Mouse (Mus musculus) lung, embryonic 16.5 days (tissue): Measurements from ENCODE around the gene Pcp4. TPM values are rescaled to one million over a fixed set of nuclear protein-coding genes. Genes with fewer than 3 reads are reported as not detected.
A peak's percentile ranks its signal among the peaks of the same experiment; 100 is the strongest.

Experiments
- ATAC-seq: fragments of 200-750 bp; cut with Nextera tagmentation; 2 replicates; pipeline ENCODE4 v1.8.0; 2017; ENCODE audit warnings: low read depth, mild to moderate bottlenecking, moderate library complexity
- H3K27ac ChIP-seq: fragments of 300-500 bp; sonication (generic); 2 replicates; pipeline ENCODE4 v1.5.1; 2014; ENCODE audit warnings: mild to moderate bottlenecking, control low read depth, low read length
- H3K27me3 ChIP-seq: fragments of 300-500 bp; sonication (generic); 2 replicates; pipeline ENCODE4 v1.6.1; 2014; ENCODE audit warnings: low read depth, low read length, mixed read lengths; ENCODE audit not compliant: control insufficient read depth, insufficient read depth
- H3K36me3 ChIP-seq: fragments of 300-500 bp; sonication (generic); 2 replicates; pipeline ENCODE4 v1.6.1; 2014; ENCODE audit warnings: low read length; ENCODE audit not compliant: control insufficient read depth, insufficient read depth
- H3K4me1 ChIP-seq: fragments of 300-500 bp; sonication (generic); replicated peaks from 2 replicates; pipeline ENCODE4 v1.6.1; 2014; ENCODE audit warnings: low read length, mixed read lengths; ENCODE audit not compliant: control insufficient read depth, insufficient read depth
- H3K4me2 ChIP-seq: fragments of 300-500 bp; sonication (generic); 2 replicates; pipeline ENCODE4 v1.6.1; 2014; ENCODE audit warnings: low read depth, low read length, control low read depth
- H3K4me3 ChIP-seq: fragments of 300-500 bp; sonication (generic); 2 replicates; pipeline ENCODE4 v1.5.1; 2014; ENCODE audit warnings: mild to moderate bottlenecking, low read length, control low read depth
- H3K9ac ChIP-seq: fragments of 300-500 bp; sonication (generic); 2 replicates; pipeline ENCODE4 v1.6.1; 2014; ENCODE audit warnings: low read length, control low read depth
- H3K9me3 ChIP-seq: fragments of 300-500 bp; sonication (generic); 2 replicates; pipeline ENCODE4 v1.6.1; 2016; ENCODE audit warnings: low read length; ENCODE audit not compliant: control insufficient read depth
- WGBS: fragments of 180-500 bp; shearing (Covaris S2); extraction: QIAGEN DNeasy Blood & Tissue Kit; methylation state at CpG from one replicate; pipeline ENCODE4 v1.1.7; 2014; 5-methylcytosine and 5-hydroxymethylcytosine counted together
- polyA plus RNA-seq: library from polyadenylated mRNA; unstranded; fragments of >200 nt; fragmentation: Nextera tagmentation; extraction: Ambion mirVana; gene quantifications from 2 replicates; pipeline ENCODE4 v1.2.1, GENCODE M21; 2015

The Pcp4 gene
- polyA plus RNA-seq, 1 experiment from 2014 or later, result 1.9 TPM

DNA sequence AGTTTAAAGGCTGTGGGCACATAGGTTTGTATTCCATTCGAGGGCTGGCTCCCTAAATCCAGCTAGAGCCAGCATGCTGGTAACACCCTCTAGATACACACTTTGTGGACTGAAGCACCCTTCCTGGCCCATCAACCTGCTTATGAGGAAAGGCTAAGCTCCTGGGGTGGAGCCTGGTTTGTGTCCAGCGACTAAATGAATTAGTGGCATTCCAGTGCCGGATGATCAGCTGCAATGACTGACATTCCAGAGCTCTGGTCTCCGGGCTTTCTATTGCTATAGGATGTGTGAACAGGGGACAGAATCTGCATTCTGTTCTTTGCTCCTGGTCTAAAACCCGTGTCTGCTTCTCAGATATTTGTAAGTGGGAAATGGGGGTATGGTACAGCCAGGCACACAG lies 5.0 kb downstream of the Pcp4 start:
- Histone ChIP-seq H3K27me3 (no peaks in the 10 kb centered on the region), H3K9me3 (no peaks in the 10 kb centered on the region), H3K36me3 (no peaks in the 10 kb centered on the region), H3K27ac (no peak overlapping the region), H3K4me3 (no peak overlapping the region), H3K9ac (no peak overlapping the region; the same call in 1 of the 2 replicates), H3K4me1 (peaks cover 7% of the 10 kb centered on the region; the same call in 1 of the 2 replicates), H3K4me2 (no peak overlapping the region)
- peak; percentile 23; the same call in 1 of the 2 replicates for ATAC-seq
- WGBS, result 18% methylated on average over 5 of the region's 5 CpGs

DNA sequence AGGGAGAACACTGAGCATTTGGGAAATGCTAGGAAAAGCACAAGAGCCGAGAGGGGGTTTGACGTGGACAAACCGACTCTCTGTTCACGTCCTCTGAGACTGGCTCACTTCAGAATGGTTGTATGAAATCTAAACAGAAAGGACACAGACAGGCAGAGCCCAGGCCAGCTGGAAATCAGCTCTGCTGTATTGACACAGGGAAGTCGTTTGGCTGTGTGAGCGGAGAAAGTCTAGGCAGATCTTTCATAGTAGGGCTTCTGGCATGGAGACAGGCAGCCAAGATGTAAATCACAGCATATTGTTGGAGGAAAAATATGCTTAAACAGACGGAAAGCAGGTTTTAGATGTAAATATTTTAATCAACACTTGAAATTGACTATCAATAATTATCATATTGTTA lies 5.4 kb downstream of the Pcp4 start:
- Histone ChIP-seq H3K4me3 (no peak overlapping the region), H3K9ac (no peak overlapping the region; the same call in 1 of the 2 replicates), H3K9me3 (no peaks in the 10 kb centered on the region), H3K27me3 (no peaks in the 10 kb centered on the region), H3K36me3 (no peaks in the 10 kb centered on the region), H3K27ac (no peak overlapping the region), H3K4me1 (peaks cover 7% of the 10 kb centered on the region; the same call in 1 of the 2 replicates), H3K4me2 (no peak overlapping the region)
- 29% methylated on average over 7 of the region's 7 CpGs for WGBS
- 0 out of 2 replicates have a peak, but pooled peaks have one; percentile 34 for ATAC-seq

DNA sequence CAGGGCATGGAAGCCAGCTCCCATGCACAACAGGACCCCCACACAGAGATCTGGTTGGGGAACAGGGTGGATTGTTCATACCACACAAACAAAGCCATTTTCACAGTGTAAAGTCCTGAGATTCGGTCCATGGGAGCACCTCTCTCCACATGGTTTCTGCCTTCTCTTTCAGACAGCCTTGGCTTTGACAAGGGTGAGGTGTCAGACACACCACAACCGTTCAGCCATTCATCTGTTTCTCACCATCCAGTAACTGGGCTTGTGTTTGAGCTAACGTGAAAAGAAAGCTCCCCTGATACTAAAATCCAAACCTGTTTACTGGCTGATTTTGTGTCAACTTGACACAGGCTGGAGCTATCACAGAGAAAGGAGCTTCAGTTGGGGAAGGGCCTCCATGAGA lies 6.8 kb downstream of the Pcp4 start:
- peaks cover 5% of the 10 kb centered on the region; the same call in 1 of the 2 replicates for H3K4me1 ChIP-seq
- H3K4me3 ChIP-seq, result no peak overlapping the region
- no peak overlapping the region for H3K27ac ChIP-seq
- no peaks in the 10 kb centered on the region for H3K27me3 ChIP-seq
- no peaks in the 10 kb centered on the region for H3K9me3 ChIP-seq
- WGBS, result 49% methylated on average over 3 of the region's 3 CpGs
- no peak overlapping the region for H3K9ac ChIP-seq
- H3K4me2 ChIP-seq, result no peak overlapping the region
- no peaks in the 10 kb centered on the region for H3K36me3 ChIP-seq
- ATAC-seq, result no peak

DNA sequence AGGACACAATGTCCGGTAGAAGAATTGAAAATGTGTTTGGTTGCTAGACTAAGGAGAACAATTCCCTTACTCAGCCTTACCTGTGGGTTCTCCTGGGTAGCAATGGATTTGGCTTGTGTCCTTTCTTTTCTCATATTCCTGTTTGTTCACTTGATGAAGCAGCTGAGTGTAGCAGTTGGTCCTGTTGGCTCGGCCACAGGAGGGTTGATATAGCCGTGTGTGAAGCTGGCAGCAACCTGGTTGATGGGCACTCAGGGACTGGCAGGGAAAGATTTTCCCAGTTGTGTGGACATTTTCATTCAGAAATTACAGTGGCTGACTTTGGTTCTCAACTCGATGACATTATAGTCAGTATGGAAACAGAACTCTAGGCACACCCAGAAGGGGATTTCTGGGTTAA lies 14.4 kb downstream of the Pcp4 start:
- no peaks in the 10 kb centered on the region for H3K4me1 ChIP-seq
- no peaks in the 10 kb centered on the region for H3K36me3 ChIP-seq
- H3K27me3 ChIP-seq, result no peaks in the 10 kb centered on the region
- no peak overlapping the region for H3K4me2 ChIP-seq
- H3K4me3 ChIP-seq, result no peak overlapping the region
- H3K27ac ChIP-seq, result no peak overlapping the region
- H3K9ac ChIP-seq, result no peak overlapping the region
- no peaks in the 10 kb centered on the region for H3K9me3 ChIP-seq
- WGBS, result 86% methylated on average over 4 of the region's 4 CpGs
- no peak for ATAC-seq

DNA sequence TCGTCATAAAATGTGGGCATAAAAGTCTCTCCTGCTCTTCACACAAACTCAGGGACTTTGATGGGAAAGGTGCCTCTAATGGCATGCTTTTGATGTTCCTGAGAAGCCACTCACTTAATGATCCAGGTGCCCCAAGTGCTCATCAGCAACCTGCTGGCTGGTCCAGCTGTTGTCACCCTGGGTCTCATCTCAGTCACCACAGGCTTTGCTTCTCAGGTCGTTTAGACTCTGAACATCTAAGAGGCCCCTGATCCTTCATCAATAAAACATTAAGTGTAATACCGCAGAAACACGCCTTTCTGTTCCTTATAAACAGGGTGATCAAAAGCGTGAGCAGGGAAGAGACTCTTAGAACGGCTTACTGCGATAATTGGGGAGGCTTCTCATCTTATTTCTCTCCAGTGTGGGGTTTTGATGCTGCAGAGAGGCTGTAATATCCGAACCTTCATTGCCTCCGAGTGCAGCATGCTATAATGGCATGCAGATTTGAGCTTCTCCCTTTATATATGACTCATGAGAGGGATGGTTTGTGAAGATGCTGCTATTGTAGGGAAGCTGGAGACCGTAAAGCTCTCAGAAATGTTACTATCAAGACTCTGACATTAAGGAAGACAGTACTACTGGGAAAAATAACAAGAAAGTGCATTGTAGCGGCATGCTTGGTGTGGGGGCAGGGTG lies 19.7 kb downstream of the Pcp4 start:
- no peak overlapping the region for H3K9ac ChIP-seq
- no peaks in the 10 kb centered on the region for H3K36me3 ChIP-seq
- H3K4me1 ChIP-seq, result no peaks in the 10 kb centered on the region
- H3K4me2 ChIP-seq, result no peak overlapping the region
- no peak for ATAC-seq
- H3K27ac ChIP-seq, result no peak overlapping the region
- H3K27me3 ChIP-seq, result no peaks in the 10 kb centered on the region
- H3K9me3 ChIP-seq, result no peaks in the 10 kb centered on the region
- WGBS, result 70% methylated on average over 11 of the region's 11 CpGs
- no peak overlapping the region for H3K4me3 ChIP-seq

DNA sequence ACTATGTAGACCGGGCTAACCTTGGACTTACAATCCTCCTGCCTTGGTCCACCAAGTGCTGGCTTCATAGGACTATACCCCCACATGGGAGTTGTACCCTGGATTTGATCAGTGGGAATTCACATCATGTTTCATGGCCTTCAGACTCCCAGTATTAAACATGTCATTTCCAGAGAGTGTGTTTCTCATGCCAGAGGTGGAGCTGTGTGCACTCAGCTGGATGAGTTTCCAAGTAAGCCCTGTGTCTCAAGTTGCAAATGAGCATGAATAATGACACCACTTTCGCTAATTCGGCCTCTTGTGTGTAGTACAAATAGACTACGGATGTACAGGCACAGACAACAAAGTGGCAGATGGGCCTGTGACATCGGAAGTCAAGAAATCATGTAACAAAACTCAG lies 20.6 kb downstream of the Pcp4 start:
- no peak overlapping the region for H3K4me3 ChIP-seq
- H3K9ac ChIP-seq, result no peak overlapping the region
- 82% methylated on average over 5 of the region's 5 CpGs for WGBS
- no peaks in the 10 kb centered on the region for H3K36me3 ChIP-seq
- no peaks in the 10 kb centered on the region for H3K4me1 ChIP-seq
- no peak overlapping the region for H3K4me2 ChIP-seq
- no peaks in the 10 kb centered on the region for H3K27me3 ChIP-seq
- no peaks in the 10 kb centered on the region for H3K9me3 ChIP-seq
- no peak for ATAC-seq
- no peak overlapping the region for H3K27ac ChIP-seq

DNA sequence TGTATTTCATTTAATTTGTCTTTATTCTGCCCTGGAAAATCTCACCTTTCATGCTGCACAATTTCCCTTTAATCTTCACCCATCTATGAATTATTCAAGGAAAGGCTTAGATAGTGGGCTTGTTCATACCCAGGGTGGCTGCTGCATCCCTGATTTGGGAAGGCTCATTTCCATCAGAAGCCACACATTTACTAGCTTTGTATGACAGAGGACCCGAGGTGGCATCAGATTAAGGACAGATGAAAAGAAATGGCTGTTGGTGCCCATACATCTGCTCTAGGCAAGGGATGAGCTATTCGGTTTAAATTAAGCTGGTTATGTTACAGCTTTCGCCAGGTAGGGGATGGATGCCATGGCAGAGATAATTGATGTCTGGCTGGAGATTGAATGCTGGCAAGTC lies 24.1 kb downstream of the Pcp4 start:
- no peaks in the 10 kb centered on the region for H3K9me3 ChIP-seq
- no peak overlapping the region for H3K4me2 ChIP-seq
- H3K4me3 ChIP-seq, result no peak overlapping the region
- 80% methylated on average over 3 of the region's 3 CpGs for WGBS
- no peak overlapping the region for H3K27ac ChIP-seq
- ATAC-seq, result no peak
- no peak overlapping the region for H3K9ac ChIP-seq
- H3K27me3 ChIP-seq, result no peaks in the 10 kb centered on the region
- no peaks in the 10 kb centered on the region for H3K4me1 ChIP-seq
- no peaks in the 10 kb centered on the region for H3K36me3 ChIP-seq

DNA sequence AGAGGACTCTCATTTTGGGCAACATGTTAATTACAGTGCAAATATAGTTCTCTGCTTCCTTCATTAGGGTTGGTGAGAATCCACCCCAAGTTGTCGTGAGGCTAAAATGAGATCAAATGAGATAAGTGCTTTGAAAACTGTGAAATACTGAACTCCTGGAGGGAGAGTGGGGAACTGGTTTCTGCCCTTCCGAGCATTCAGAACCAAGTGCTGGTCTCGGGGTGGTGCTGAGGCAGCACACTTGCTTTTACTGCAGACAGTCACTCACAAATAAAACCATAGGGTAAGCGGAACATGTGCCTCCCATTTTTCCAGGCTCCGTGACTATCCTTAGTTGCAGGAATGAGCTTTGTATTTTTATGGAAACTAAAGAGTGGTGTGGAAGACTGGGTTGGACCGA lies 26.7 kb downstream of the Pcp4 start:
- Histone ChIP-seq H3K27me3 (no peaks in the 10 kb centered on the region), H3K9me3 (no peaks in the 10 kb centered on the region), H3K27ac (no peak overlapping the region), H3K4me2 (no peak overlapping the region), H3K4me1 (no peaks in the 10 kb centered on the region), H3K9ac (no peak overlapping the region), H3K4me3 (no peak overlapping the region), H3K36me3 (no peaks in the 10 kb centered on the region)
- 70% methylated on average over 6 of the region's 6 CpGs for WGBS
- no peak for ATAC-seq

DNA sequence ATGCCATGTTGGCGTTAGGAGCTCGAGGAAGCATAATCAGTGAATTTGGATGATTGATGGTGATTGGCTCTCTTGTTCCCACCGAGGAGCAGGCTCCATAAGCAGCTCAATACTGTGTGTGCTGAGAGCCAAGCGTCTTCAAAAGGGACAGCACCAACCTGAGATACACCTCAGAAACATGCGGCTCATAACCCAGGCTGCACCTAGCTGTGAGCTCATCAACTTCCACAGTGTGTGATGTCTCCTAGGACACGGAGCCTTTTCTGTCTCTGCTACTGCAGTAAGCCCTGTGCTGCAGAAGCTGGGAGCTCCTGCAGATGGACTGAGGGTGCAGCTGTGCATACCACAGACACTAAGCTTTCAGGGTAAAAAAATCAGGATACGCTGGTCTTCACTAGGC lies 31.5 kb downstream of the Pcp4 start:
- Histone ChIP-seq H3K4me1 (no peaks in the 10 kb centered on the region), H3K9ac (no peak overlapping the region), H3K27me3 (no peaks in the 10 kb centered on the region), H3K4me2 (no peak overlapping the region), H3K4me3 (no peak overlapping the region), H3K27ac (no peak overlapping the region), H3K9me3 (no peaks in the 10 kb centered on the region), H3K36me3 (no peaks in the 10 kb centered on the region)
- ATAC-seq, result no peak
- whole genome bisulfite sequencing, result 39% methylated on average over 7 of the region's 7 CpGs

DNA sequence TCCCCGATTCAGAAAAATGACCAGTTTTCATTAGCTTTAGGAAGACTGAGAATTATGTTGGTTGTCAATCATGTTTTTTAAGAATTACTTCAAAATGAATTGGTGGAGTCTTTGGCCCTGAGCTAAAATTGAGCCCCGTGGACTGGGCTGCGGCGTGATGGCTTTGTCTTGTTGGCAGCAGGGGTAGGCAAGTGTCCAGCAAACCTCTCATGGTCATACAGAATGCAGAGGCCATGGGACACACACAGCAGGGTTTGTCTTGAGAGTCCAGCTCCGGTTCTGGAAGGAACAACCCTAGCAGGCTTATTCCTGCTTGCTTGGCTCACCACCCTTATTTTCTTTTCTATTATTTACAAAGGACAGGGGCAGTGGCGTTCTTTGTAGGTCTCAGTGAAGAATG lies 33.8 kb downstream of the Pcp4 start:
- Histone ChIP-seq H3K9me3 (no peaks in the 10 kb centered on the region), H3K36me3 (no peaks in the 10 kb centered on the region), H3K4me2 (no peak overlapping the region), H3K9ac (no peak overlapping the region), H3K4me3 (no peak overlapping the region), H3K27me3 (no peaks in the 10 kb centered on the region), H3K4me1 (no peaks in the 10 kb centered on the region), H3K27ac (no peak overlapping the region)
- ATAC-seq, result no peak
- WGBS, result 80% methylated on average over 6 of the region's 6 CpGs
